Mouse (Mus musculus): Measurements from ENCODE around the gene Irak2.

The Irak2 gene

GRCm38 (mm10) chr6:113642605-113643004, 4.3 kb downstream of the Irak2 start:
- DNase-seq = no peak

- no peak for DNase-seq
These were observed 4.8 kb downstream of the Irak2 start for GRCm38 (mm10) chr6:113643021-113643420.

GRCm38 (mm10) chr6:113643967-113644366, 5.7 kb downstream of the Irak2 start:
- DNase-seq = no peak

GRCm38 (mm10) chr6:113644808-113645207, 6.5 kb downstream of the Irak2 start:
- no peak for DNase-seq

- DNase-seq = no peak
These were observed 11.3 kb downstream of the Irak2 start for GRCm38 (mm10) chr6:113649346-113650196.

GRCm38 (mm10) chr6:113650197-113650640, 12.0 kb downstream of the Irak2 start:
- no peak for DNase-seq

GRCm38 (mm10) chr6:113651626-113652025, 13.4 kb downstream of the Irak2 start:
- no peak for DNase-seq

- DNase-seq = no peak
These were observed 15.3 kb downstream of the Irak2 start for GRCm38 (mm10) chr6:113653551-113653950.

GRCm38 (mm10) chr6:113654102-113654501, 15.8 kb downstream of the Irak2 start:
- no peak for DNase-seq

GRCm38 (mm10) chr6:113654753-113655397, 16.6 kb downstream of the Irak2 start:
- no peak for DNase-seq

GRCm38 (mm10) chr6:113655475-113655874, 17.2 kb downstream of the Irak2 start:
- DNase-seq = no peak

- DNase-seq = no peak
These were observed 18.6 kb downstream of the Irak2 start for GRCm38 (mm10) chr6:113656847-113657246.

GRCm38 (mm10) chr6:113658226-113658625, 20.0 kb downstream of the Irak2 start:
- no peak for DNase-seq

- no peak for DNase-seq
These were observed 21.6 kb downstream of the Irak2 start for GRCm38 (mm10) chr6:113659648-113660491.

GRCm38 (mm10) chr6:113660492-113661352, 22.5 kb downstream of the Irak2 start:
- DNase-seq = no peak

- DNase-seq = peak; percentile 33
These were observed 23.3 kb downstream of the Irak2 start for GRCm38 (mm10) chr6:113661353-113662241.

- DNase-seq = no peak
These were observed 24.9 kb downstream of the Irak2 start for GRCm38 (mm10) chr6:113662964-113663700.

GRCm38 (mm10) chr6:113664305-113664704, 26.0 kb downstream of the Irak2 start:
- no peak for DNase-seq

- DNase-seq = no peak
These were observed 29.4 kb downstream of the Irak2 start for GRCm38 (mm10) chr6:113667611-113668122.
